Mouse (Mus musculus): Measurements from ENCODE around the gene Corin. TPM values are rescaled to one million over a fixed set of nuclear protein-coding genes. Genes with fewer than 3 reads are reported as not detected.
A peak's percentile ranks its signal among the peaks of the same experiment; 100 is the strongest.

Corin gene
- not detected for total RNA-seq (2021)

GRCm38 (mm10) chr5:72503531-72504523 is at the start of gene Corin:
TSS of gene Corin (minus strand) at chr5:72504473.
- no peak for DNase-seq

DNA sequence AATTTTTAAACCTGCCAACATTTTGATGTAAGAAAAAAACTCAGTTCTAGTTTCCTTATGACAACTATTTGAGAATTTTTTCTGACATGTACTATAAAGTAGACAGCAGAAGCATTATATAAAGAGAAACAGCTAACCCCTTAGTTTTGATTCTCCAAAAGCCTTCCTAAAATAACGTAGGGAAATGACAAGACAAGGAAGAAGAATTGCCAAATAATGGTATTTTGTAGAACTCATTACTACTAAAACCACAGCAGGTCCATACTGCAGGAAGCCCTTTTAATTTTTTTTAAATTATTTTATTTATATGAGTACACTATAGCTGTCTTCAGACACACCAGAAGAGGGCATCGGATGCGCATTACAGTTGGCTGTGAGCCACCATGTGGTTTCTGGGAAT is 46.9 kb upstream of the Corin start:
- DNase-seq = no peak

DNA sequence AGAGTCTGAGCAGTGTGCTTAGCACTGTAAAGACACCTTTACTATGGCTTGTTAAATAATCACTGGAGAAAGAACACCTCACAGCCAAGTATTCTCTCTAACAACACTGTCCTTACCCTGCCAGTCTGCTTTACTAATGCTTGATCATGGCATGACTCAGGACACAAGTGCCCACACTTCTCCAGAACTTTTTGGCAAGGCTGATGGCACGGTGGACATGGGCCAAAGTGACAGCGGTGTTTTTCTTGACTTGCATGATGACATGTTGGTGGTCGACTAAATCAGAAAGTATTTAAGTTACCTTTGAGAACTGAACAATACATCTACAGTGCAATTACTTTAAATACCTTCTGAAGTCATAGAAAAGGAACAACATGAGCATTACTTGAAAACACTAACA is 24.6 kb upstream of the Corin start:
- DNase-seq = no peak

DNA sequence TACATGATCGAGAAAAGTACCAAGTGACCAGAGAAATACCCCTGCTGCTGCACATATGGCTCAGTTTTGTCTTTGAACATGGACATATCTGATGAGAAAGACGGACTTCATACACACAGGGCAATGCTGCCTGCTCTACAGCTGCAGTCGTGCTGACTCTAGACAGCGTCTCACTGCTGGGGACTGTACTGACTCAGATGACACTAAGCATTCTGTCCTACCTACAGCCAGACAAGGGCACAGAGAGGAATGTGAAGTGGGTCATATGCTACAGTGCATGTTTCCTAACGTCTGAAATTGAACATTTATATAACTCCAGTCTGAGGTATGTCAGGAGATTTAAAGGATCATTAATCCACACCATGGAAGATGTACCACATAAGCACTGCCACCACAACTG is 9.5 kb upstream of the Corin start:
- DNase-seq = no peak

- DNase-seq = peak in 1 of 2 experiments; percentile 12
These were observed 1.5 kb upstream of the Corin start for GRCm38 (mm10) chr5:72505740-72506139.

- no peak for DNase-seq
These were observed 1.5 kb downstream of the Corin start for GRCm38 (mm10) chr5:72502778-72503177.

DNA sequence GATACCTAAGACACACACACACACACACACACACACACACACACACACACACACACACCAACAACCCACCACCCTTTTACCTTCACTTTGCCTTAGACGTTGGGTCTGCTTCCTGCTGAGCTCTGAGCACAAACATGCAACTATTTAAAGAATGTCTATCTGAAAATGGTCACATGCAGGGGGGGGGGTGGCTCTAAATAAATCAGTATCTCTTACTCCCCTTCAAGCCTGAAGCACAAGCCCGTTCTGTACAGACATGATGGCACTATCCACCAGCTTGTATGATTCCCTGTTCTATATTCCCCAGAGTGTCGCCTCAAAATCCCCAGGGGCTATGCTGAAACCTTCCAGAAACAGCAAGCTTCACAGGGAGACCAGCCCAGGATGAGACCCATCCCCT is 2.5 kb downstream of the Corin start:
- DNase-seq = no peak

GRCm38 (mm10) chr5:72498271-72498670 is 6.0 kb downstream of the Corin start:
- DNase-seq = no peak

DNA sequence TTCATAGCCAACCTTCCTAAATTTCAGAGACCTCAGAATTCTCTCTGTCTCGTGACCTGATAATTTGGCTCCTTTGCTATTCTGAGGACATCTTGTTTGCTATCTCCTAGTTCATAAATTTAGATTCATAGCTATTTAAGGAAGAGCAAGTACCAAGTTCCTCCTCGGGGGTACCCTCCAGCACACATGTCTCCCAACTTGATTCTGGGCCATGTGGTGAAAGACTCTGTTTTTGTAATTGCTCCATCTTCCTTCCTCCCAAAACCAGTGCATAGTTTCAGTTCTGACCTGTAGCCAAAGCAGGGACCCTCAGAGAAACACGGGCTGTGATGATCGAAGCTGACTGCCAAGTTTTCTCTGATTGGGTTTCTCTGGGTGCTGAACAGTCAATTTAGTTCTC is 7.5 kb downstream of the Corin start:
- DNase-seq = no peak

- no peak for DNase-seq
These were observed 10.4 kb downstream of the Corin start for GRCm38 (mm10) chr5:72493906-72494305.

DNA sequence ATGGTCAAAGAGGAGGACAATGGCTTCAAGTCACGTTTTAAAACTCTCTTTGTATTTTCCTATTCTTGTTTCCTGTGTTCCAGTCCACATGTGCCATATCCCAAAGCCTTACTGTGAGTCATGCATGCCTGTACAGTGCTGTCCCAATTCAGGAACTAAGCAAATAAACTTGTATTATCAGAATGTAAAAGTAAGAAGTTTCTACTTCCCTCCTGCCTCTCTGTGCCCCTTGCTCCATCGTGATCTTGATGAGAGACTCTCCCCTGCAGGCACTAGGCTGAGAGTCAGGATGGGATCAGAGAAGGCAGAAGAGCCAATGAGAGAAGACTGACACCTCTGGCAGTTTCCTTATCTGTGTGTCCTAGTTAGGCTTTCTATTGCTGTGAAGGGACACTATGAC is 13.0 kb downstream of the Corin start:
- DNase-seq = no peak

- DNase-seq = no peak
These were observed 23.8 kb downstream of the Corin start for GRCm38 (mm10) chr5:72480456-72480855.

DNA sequence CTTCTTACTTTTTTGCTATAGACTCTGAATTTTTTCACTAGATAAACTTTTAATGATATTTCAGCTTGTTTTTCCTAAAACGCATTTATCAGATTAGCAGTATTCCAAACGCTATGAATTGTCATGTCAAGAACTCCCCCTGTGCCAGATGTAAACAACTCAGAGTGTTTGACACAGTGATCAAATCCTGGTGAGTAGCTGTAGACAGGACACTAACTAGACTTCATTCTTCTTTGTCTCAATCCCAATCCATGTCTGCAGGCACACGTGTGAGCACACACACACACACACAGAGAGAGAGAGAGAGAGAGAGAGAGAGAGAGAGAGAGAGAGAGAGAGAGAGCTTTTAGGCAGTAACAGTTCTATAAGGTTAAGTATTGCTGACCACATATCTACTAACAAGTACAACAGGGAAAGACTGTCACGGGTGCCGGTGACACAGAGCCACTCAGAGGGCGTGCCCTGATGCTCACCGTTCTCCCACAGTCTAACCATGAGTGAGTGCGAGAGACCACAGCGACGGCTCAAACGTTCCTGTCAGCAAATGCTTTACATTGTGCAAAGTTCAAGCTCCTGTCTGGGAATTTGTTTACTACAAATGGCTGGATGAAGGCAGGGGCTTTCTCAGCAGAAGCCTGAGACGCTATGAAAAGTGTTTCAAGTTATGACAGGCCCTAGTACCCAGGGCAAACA is 31.8 kb downstream of the Corin start:
- no peak for DNase-seq

- peak; percentile 15 to 38 for DNase-seq
These were observed 32.5 kb downstream of the Corin start for GRCm38 (mm10) chr5:72471746-72472145.

DNA sequence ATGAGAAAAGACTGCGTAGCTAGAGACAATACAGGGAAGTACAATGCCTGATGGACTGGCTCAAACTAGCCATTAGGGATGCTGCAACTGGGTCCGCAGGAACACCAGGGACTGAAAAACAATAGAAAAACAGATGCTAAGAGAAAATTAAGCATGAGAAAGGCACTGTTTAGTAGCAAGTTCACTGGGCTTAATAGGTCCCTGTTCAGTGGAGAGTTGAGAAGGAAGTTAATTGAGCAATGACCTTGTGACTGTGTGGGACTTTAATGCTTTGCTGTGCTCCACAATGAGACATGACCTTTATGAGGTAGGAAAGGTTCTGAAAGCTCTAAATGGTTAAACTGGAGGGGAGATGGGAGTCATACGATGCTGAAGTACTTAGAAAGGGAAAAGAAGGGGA is 39.3 kb downstream of the Corin start:
- no peak for DNase-seq

GRCm38 (mm10) chr5:72459374-72460112 is 44.7 kb downstream of the Corin start:
- DNase-seq = no peak

DNA sequence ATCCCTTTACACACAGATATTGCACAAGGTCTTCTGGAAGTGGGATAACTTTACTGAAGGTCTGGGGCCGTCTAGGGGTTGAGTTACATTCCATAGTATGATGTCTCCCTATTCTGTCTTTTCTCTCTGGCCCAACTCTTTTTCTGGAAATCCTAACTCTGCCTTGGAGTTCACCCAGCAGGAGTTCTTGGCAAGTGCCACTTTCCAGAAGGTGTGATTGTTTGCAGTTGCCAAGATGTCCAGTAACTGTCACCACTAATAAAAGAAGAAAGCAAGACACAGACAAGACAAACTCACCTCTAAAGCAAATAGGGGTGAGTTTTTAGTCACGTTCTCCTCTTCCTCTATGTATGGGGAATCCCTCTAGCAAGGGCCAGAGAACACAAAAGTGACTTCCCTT is 50.6 kb downstream of the Corin start:
- DNase-seq = no peak

DNA sequence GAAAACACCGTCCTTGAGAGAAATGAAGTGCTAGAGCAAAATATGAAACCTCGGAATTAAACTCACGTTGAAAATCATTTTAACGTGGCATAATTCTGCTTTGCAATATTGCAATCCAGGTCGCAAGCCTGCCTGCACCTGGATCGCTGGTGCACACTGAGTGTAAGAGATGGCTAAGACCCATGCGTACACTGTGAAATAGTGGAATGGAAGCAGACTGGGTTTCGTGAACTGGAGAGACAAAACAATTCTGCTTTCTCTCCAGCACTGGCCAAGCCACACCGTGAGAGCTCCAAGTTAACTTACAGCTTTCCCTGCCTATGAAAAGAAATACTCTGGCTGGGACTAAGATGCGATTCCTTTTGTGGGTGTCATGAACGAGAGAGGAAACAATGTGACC is 51.1 kb downstream of the Corin start:
- no peak for DNase-seq

- DNase-seq = no peak
These were observed 51.5 kb downstream of the Corin start for GRCm38 (mm10) chr5:72452750-72453149.

DNA sequence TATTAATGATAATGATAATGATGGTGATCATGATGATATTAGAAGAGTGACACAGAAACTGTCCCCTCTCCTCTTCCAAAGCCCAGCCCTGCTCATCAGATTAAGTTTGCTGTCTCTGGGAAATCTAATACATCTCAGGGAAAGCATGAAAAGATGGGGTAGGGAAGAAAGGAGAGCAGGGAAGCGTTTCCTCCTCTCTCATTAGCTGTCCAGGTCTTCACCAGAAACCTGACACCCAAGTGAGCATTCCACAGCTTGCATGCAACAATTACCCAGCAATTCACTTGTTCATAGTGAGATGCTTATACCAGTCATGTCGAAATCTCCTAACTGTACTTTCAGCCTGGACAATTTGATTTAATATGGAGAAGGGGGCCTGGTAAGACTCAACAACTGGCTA is 55.4 kb downstream of the Corin start:
- no peak for DNase-seq

- no peak for DNase-seq
These were observed 58.2 kb downstream of the Corin start for GRCm38 (mm10) chr5:72446104-72446503.

GRCm38 (mm10) chr5:72443946-72444345 is 60.3 kb downstream of the Corin start:
- DNase-seq = no peak

- DNase-seq = no peak
These were observed 61.3 kb downstream of the Corin start for GRCm38 (mm10) chr5:72443007-72443406.
